Mouse (Mus musculus) stomach, postnatal 0 days (tissue): ENCODE measurements around the gene Phf5a. TPM values are rescaled to one million over a fixed set of nuclear protein-coding genes. Genes with fewer than 3 reads are reported as not detected.

Experiments
- ATAC-seq: fragments of 200-750 bp; cut with Nextera tagmentation; 2 replicates; pipeline ENCODE4 v1.8.0; 2017; ENCODE audit not compliant: low FRiP score, low TSS enrichment
- DNase-seq: peaks from one replicate; pipeline ENCODE4 v3.0.0-alpha.2; 2016; ENCODE audit warnings: low spot score
- H3K27ac ChIP-seq: fragments of 300-500 bp; sonication (generic); replicated peaks from 2 replicates; pipeline ENCODE4 v1.5.1; 2014; ENCODE audit warnings: mild to moderate bottlenecking, control low read depth
- H3K27me3 ChIP-seq: fragments of 300-500 bp; sonication (generic); 2 replicates; pipeline ENCODE4 v1.6.1; 2014; ENCODE audit warnings: low read length; ENCODE audit not compliant: control insufficient read depth, insufficient read depth
- H3K36me3 ChIP-seq: fragments of 300-500 bp; sonication (generic); 2 replicates; pipeline ENCODE4 v1.6.1; 2014; ENCODE audit warnings: low read length, mixed read lengths; ENCODE audit not compliant: control insufficient read depth, insufficient read depth
- H3K4me1 ChIP-seq: fragments of 300-500 bp; sonication (generic); replicated peaks from 2 replicates; pipeline ENCODE4 v1.6.1; 2014; ENCODE audit warnings: antibody characterized with exemption; ENCODE audit not compliant: control insufficient read depth, insufficient read depth
- H3K4me2 ChIP-seq: fragments of 300-500 bp; sonication (generic); replicated peaks from 2 replicates; pipeline ENCODE4 v1.6.1; 2014; ENCODE audit warnings: low read depth, mild to moderate bottlenecking, control low read depth, moderate library complexity
- H3K4me3 ChIP-seq: fragments of 300-500 bp; sonication (generic); 2 replicates; pipeline ENCODE4 v1.5.1; 2014; ENCODE audit warnings: low read depth, low read length, control low read depth
- H3K9ac ChIP-seq: fragments of 300-500 bp; sonication (generic); 2 replicates; pipeline ENCODE4 v1.6.1; 2014; ENCODE audit warnings: mild to moderate bottlenecking, low read length, control low read depth, mixed read lengths
- H3K9me3 ChIP-seq: fragments of 300-500 bp; sonication (generic); 2 replicates; pipeline ENCODE4 v1.6.1; 2016; ENCODE audit warnings: low read length; ENCODE audit not compliant: control insufficient read depth
- CTCF ChIP-seq: IDR thresholded peaks from 2 replicates; pipeline ENCODE4 v1.5.1; 2016; ENCODE audit warnings: antibody characterized with exemption, low read depth, mild to moderate bottlenecking, moderate library complexity
- EP300 ChIP-seq: optimal IDR thresholded peaks from 2 replicates; pipeline ENCODE3; 2016; ENCODE audit warnings: antibody characterized with exemption
- WGBS: fragments of 180-500 bp; shearing (Covaris S2); extraction: QIAGEN DNeasy Blood & Tissue Kit; methylation state at CpG from one replicate; pipeline ENCODE4 v1.1.7; 2014; 5-methylcytosine and 5-hydroxymethylcytosine counted together
- polyA plus RNA-seq: library from polyadenylated mRNA; unstranded; fragments of >200 nt; fragmentation: Nextera tagmentation; extraction: Ambion mirVana; gene quantifications from 2 replicates; pipeline ENCODE4 v1.2.1, GENCODE M21; 2015

The Phf5a gene
- 75.8 and 77.0 TPM in 2 replicates for polyA plus RNA-seq

- H3K4me1 ChIP-seq = peaks cover 2% of the 10 kb centered on the region; the same call in 1 of the 2 replicates
- peak within 1 kb of the TSS; percentile 92 for H3K27ac ChIP-seq
- TF ChIP-seq CTCF (no peak), EP300 (peak; percentile 100)
- peaks cover 16% of the 10 kb centered on the region for H3K36me3 ChIP-seq
- peak within 1 kb of the TSS; percentile 88 for H3K4me2 ChIP-seq
- WGBS = 0% methylated on average over 30 of the region's 30 CpGs
- H3K9ac ChIP-seq = peak within 1 kb of the TSS; percentile 91
- H3K9me3 ChIP-seq = no peaks in the 10 kb centered on the region
- DNase-seq = peak; percentile 95
- H3K27me3 ChIP-seq = no peaks in the 10 kb centered on the region
- peak within 1 kb of the TSS; percentile 98 for H3K4me3 ChIP-seq
- peak; percentile 93 for ATAC-seq
These were observed at the start of gene Phf5a for GRCm38 (mm10) chr15:81871604-81872261. Gene Phf5a, minus strand, starts transcription at chr15:81871911.

DNA sequence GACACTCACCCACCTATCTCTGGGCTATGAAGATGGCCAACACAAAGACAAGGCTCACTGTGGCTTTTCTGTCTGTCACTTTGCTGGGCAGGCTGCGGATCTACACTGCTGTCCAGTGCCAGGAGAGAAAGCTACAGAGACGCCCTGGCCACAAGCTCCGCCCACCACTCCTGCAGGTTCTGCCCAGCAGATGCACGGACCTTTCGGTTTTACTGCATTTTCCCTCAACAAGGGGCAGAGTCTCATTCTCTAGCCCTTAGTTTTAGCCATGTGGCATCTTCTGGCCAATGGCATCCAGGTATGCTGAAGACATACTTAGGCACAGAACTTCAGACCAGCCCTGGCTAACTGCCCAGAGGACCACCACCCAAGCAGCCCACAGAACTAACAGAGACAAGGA, 49.5 kb upstream of the Phf5a start:
- Histone ChIP-seq H3K4me1 (0 out of 2 replicates have a peak, but pooled peaks cover 5% of the 10 kb centered on the region), H3K4me3 (no peak overlapping the region), H3K9me3 (no peaks in the 10 kb centered on the region), H3K27me3 (no peaks in the 10 kb centered on the region), H3K9ac (no peak overlapping the region), H3K36me3 (peaks cover 2% of the 10 kb centered on the region; the same call in 1 of the 2 replicates), H3K27ac (no peak overlapping the region), H3K4me2 (no peak overlapping the region)
- ATAC-seq = no peak
- no peak for TF ChIP-seq CTCF
- TF ChIP-seq EP300 = no peak
- 63% methylated on average over 5 of the region's 5 CpGs for WGBS
- DNase-seq = no peak

DNA sequence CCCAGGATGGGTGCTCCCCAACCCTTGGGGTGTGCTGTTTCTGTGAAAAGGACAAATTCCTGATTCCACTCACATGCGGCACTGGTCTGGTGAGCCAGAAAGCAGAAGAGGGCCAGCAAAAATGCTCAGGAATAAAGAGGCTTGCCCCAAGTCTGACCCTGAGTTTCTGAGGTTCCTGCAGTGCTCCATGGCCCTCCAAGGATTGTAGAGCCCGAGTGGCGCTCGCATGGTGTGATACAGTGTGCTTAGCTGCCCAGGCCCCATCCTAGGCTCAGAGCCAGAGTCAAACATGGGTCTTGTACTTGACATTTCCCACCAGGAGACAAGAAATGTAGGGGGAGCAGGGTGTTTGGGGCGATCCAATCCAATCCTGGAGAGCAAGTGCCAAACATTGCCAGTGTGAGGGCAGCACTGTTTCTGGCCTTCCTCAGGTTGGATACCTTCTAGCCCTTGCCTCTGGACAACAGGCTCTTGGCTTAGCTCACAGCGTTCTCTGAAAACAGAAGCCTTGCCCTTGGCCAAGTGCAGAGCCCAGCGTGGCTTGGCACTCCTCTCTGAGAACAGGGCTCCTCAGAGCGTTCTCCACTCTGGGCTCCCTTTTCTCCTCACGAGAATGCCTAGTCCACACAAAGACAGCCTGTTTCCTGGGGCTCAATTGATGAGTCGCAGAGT, 49.0 kb upstream of the Phf5a start:
- no peak for TF ChIP-seq EP300
- no peak for TF ChIP-seq CTCF
- ATAC-seq = no peak
- Histone ChIP-seq H3K4me3 (no peak overlapping the region), H3K9ac (no peak overlapping the region), H3K27ac (no peak overlapping the region), H3K27me3 (no peaks in the 10 kb centered on the region), H3K4me1 (0 out of 2 replicates have a peak, but pooled peaks cover 5% of the 10 kb centered on the region), H3K36me3 (peaks cover 5% of the 10 kb centered on the region), H3K9me3 (no peaks in the 10 kb centered on the region), H3K4me2 (no peak overlapping the region)
- 75% methylated on average over 10 of the region's 10 CpGs for WGBS
- DNase-seq = no peak

DNA sequence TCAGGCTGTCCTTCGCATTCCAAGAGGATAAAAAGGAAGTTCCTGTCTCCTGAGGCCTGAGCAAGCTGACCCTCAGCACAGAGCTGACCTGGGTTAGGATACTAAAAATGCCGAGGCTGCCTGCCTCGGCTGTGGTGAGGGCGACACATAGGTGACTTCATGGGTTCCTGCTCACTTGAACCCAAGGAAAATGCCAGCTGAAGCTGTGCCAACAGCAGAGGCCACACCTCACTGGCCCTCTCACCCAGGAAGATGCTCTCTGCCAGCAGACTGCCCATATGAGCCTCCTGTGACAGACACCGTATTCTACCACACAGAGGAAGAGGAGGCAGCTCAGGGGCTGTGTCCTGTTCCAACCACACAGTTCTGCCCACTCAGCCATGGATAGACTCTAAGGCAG, 47.4 kb upstream of the Phf5a start:
- no peak for ATAC-seq
- no peak overlapping the region for H3K4me3 ChIP-seq
- peaks cover 12% of the 10 kb centered on the region for H3K36me3 ChIP-seq
- H3K9ac ChIP-seq = no peak overlapping the region
- no peaks in the 10 kb centered on the region for H3K4me1 ChIP-seq
- TF ChIP-seq EP300 = no peak
- no peaks in the 10 kb centered on the region for H3K27me3 ChIP-seq
- H3K27ac ChIP-seq = no peak overlapping the region
- WGBS = 67% methylated on average over 5 of the region's 5 CpGs
- no peak for DNase-seq
- no peak overlapping the region for H3K4me2 ChIP-seq
- H3K9me3 ChIP-seq = no peaks in the 10 kb centered on the region

DNA sequence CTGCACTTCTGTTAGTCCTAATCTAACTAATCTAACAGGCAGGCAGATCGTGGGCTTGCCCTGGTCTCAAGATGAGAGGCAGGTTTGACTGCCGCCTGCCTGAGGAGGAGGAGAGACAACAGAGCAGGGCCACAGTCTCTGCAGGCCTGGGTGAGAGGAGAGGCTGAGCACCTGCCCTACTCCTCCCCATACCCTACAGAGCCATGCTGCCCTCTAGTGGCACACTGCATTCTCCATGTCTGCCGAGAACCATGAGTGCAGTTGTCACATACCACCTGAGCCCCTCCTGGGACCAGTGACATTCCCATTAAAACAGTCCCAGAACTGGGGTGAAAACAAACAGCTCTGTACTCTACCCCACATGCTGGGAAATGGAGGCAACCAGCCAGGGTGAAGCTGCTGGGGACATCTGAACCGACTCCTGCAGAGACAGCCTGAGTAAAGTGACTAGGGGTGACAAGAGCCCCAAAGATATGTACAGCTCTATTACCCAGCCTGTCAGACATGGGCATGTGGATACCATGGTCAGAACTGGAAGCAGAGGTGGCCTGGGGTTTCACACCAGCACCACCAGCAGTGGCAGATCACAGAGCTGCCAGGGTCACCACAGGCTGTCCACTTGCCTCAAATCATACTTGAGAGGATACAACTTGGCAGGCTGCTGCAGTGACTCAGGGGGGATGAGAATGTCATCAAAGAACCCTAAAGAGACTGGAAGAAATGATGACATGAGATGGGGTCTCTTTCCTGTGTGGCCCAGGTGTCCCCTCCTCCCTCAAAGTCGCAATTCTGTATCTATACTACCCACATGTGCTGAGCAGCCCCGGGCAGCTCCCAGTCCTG, 46.1 kb upstream of the Phf5a start:
- Histone ChIP-seq H3K4me3 (no peak overlapping the region), H3K4me2 (no peak overlapping the region), H3K4me1 (no peaks in the 10 kb centered on the region), H3K36me3 (peaks cover 23% of the 10 kb centered on the region), H3K27ac (no peak overlapping the region), H3K9me3 (no peaks in the 10 kb centered on the region), H3K9ac (no peak overlapping the region), H3K27me3 (no peaks in the 10 kb centered on the region)
- TF ChIP-seq EP300 (no peak), CTCF (peak; percentile 87)
- ATAC-seq (peak; percentile 65), DNase-seq (peak; percentile 80)
- WGBS = 57% methylated on average over 6 of the region's 6 CpGs
